Mouse (Mus musculus): ENCODE measurements at regions not wholly inside any gene's neighbourhood (a gene's known extent, or its start where the extent isn't known, plus 50 kb on each side); places are given as distances from the start of the nearest gene placed in this dataset.

DNA sequence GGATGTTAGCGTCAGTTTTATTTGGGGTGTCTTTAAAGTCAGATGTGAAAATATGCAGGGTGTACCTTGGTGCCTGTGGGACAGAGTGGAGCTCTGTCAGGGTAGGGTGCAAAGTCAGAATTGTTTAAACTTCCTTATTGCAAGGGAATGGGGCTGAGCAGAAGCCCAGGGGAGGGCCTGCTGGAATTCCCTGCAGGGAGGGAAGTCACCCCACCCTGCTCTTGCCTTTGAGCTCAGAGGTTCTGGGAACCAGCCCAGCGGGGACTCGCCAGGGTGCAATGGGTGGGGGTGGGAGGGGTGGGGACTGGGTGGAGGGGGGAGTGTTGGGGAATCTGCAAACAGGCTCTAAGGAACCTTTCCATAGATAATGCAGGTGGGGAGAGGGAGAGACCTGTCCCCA is 508.6 kb downstream of the Zfp704 start:
- TF ChIP-seq CTCF (IDR thresholded peaks at IDR 0.05; ENCODE audit: insufficient read depth, low read length) (no peak), POLR2A (IDR thresholded peaks at IDR 0.05; ENCODE audit: borderline replicate concordance, extremely low read depth, low read depth, low read length) (no peak)
